Mouse (Mus musculus) midbrain, postnatal 0 days (tissue): ENCODE measurements at regions not wholly inside any gene's neighbourhood (a gene's known extent, or its start where the extent isn't known, plus 50 kb on each side); places are given as distances from the start of the nearest gene placed in this dataset.

Experiments used
- ATAC-seq: fragments of 200-750 bp; cut with Nextera tagmentation; 2 replicates; pipeline ENCODE4 v1.8.0; 2017; ENCODE audit warnings: moderate number of reproducible peaks, mild to moderate bottlenecking, moderate TSS enrichment, moderate library complexity; ENCODE audit not compliant: low FRiP score
- DNase-seq: peaks from one replicate; pipeline ENCODE4 v3.0.0-alpha.2; 2015; ENCODE audit warnings: low spot score
- H3K27ac ChIP-seq: fragments of 300-500 bp; sonication (generic); 2 replicates; pipeline ENCODE4 v1.5.1; 2014; ENCODE audit warnings: low read depth, mild to moderate bottlenecking, low read length, mixed read lengths
- H3K27me3 ChIP-seq: fragments of 300-500 bp; sonication (generic); 2 replicates; pipeline ENCODE4 v1.6.1; 2014; ENCODE audit warnings: low read length, control low read depth, mixed read lengths; ENCODE audit not compliant: insufficient read depth
- H3K36me3 ChIP-seq: fragments of 300-500 bp; sonication (generic); 2 replicates; pipeline ENCODE4 v1.6.1; 2014; ENCODE audit warnings: low read length, control low read depth, mixed read lengths; ENCODE audit not compliant: insufficient read depth
- H3K4me1 ChIP-seq: fragments of 300-500 bp; sonication (generic); 2 replicates; pipeline ENCODE4 v1.6.1; 2014; ENCODE audit warnings: mild to moderate bottlenecking, control low read depth, antibody characterized with exemption, low read length, mixed read lengths; ENCODE audit not compliant: insufficient read depth
- H3K4me2 ChIP-seq: fragments of 300-500 bp; sonication (generic); 2 replicates; pipeline ENCODE4 v1.6.1; 2014; ENCODE audit warnings: low read depth, mild to moderate bottlenecking, low read length, mixed read lengths; ENCODE audit not compliant: poor library complexity, severe bottlenecking
- H3K4me3 ChIP-seq: fragments of 300-500 bp; sonication (generic); 2 replicates; pipeline ENCODE4 v1.5.1; 2014; ENCODE audit warnings: low read depth, mild to moderate bottlenecking, low read length, moderate library complexity
- H3K9ac ChIP-seq: fragments of 300-500 bp; sonication (generic); replicated peaks from 2 replicates; pipeline ENCODE4 v1.6.1; 2014; ENCODE audit warnings: mild to moderate bottlenecking, low read length, moderate library complexity, mixed read lengths; ENCODE audit not compliant: poor library complexity, severe bottlenecking
- H3K9me3 ChIP-seq: fragments of 300-500 bp; sonication (generic); 2 replicates; pipeline ENCODE4 v1.6.1; 2016; ENCODE audit warnings: low read length, control low read depth
- CTCF ChIP-seq: IDR thresholded peaks from 2 replicates; pipeline ENCODE4 v1.5.1; 2016; ENCODE audit warnings: antibody characterized with exemption, mild to moderate bottlenecking
- WGBS: fragments of 180-500 bp; shearing (Covaris S2); extraction: QIAGEN DNeasy Blood & Tissue Kit; methylation state at CpG from one replicate; pipeline ENCODE4 v1.1.7; 2014; 5-methylcytosine and 5-hydroxymethylcytosine counted together

- ATAC-seq (no peak), DNase-seq (no peak)
These were observed 161.0 kb upstream of the Rfx3 start for GRCm38 (mm10) chr19:28171836-28172534.

GRCm38 (mm10) chr19:28167451-28168165 is 156.6 kb upstream of the Rfx3 start:
- 73% methylated on average over 12 of the region's 12 CpGs for WGBS
- H3K9me3 ChIP-seq = no peaks in the 10 kb centered on the region
- H3K27me3 ChIP-seq = no peaks in the 10 kb centered on the region
- ATAC-seq (no peak), DNase-seq (no peak)
- H3K36me3 ChIP-seq = no peaks in the 10 kb centered on the region
- no peak overlapping the region for H3K4me2 ChIP-seq
- no peak overlapping the region for H3K9ac ChIP-seq
- no peak overlapping the region for H3K4me3 ChIP-seq
- H3K4me1 ChIP-seq = no peaks in the 10 kb centered on the region
- TF ChIP-seq CTCF = no peak
- H3K27ac ChIP-seq = no peak overlapping the region

More at GRCm38 (mm10) chr19:28171836-28172534, 161.0 kb upstream of the Rfx3 start:
- no peak overlapping the region for H3K4me3 ChIP-seq
- H3K4me1 ChIP-seq = no peaks in the 10 kb centered on the region
- TF ChIP-seq CTCF = no peak
- no peaks in the 10 kb centered on the region for H3K36me3 ChIP-seq
- no peak overlapping the region for H3K4me2 ChIP-seq
- H3K9ac ChIP-seq = no peak overlapping the region
- H3K27ac ChIP-seq = no peak overlapping the region
- 69% methylated on average over 11 of the region's 11 CpGs for WGBS
- no peaks in the 10 kb centered on the region for H3K27me3 ChIP-seq
- H3K9me3 ChIP-seq = no peaks in the 10 kb centered on the region

GRCm38 (mm10) chr19:28166626-28167025 is 155.7 kb upstream of the Rfx3 start:
- H3K36me3 ChIP-seq = no peaks in the 10 kb centered on the region
- no peak overlapping the region for H3K4me2 ChIP-seq
- ATAC-seq (no peak), DNase-seq (no peak)
- no peak overlapping the region for H3K27ac ChIP-seq
- no peak overlapping the region for H3K9ac ChIP-seq
- no peaks in the 10 kb centered on the region for H3K4me1 ChIP-seq
- no peaks in the 10 kb centered on the region for H3K27me3 ChIP-seq
- no peak overlapping the region for H3K4me3 ChIP-seq
- no peaks in the 10 kb centered on the region for H3K9me3 ChIP-seq
- TF ChIP-seq CTCF = no peak
- WGBS = 91% methylated on average over 7 of the region's 7 CpGs

- WGBS = 31% methylated on average over 15 of the region's 15 CpGs
- H3K27ac ChIP-seq = no peak overlapping the region
- H3K4me2 ChIP-seq = peak overlapping the region; percentile 33
- H3K36me3 ChIP-seq = no peaks in the 10 kb centered on the region
- no peaks in the 10 kb centered on the region for H3K4me1 ChIP-seq
- ATAC-seq (peak; percentile 82), DNase-seq (peak; percentile 91)
- no peak overlapping the region for H3K9ac ChIP-seq
- no peaks in the 10 kb centered on the region for H3K27me3 ChIP-seq
- no peaks in the 10 kb centered on the region for H3K9me3 ChIP-seq
- TF ChIP-seq CTCF = peak; percentile 80
- H3K4me3 ChIP-seq = no peak overlapping the region
These were observed 155.0 kb upstream of the Rfx3 start for GRCm38 (mm10) chr19:28165901-28166361.

- no peaks in the 10 kb centered on the region for H3K36me3 ChIP-seq
- WGBS = 80% methylated on average over 6 of the region's 6 CpGs
- H3K9me3 ChIP-seq = no peaks in the 10 kb centered on the region
- H3K4me3 ChIP-seq = no peak overlapping the region
- H3K9ac ChIP-seq = no peak overlapping the region
- H3K4me2 ChIP-seq = no peak overlapping the region
- DNase-seq (no peak), ATAC-seq (no peak)
- no peaks in the 10 kb centered on the region for H3K27me3 ChIP-seq
- H3K27ac ChIP-seq = no peak overlapping the region
- no peaks in the 10 kb centered on the region for H3K4me1 ChIP-seq
- TF ChIP-seq CTCF = no peak
These were observed 152.2 kb upstream of the Rfx3 start for GRCm38 (mm10) chr19:28163195-28163594.

GRCm38 (mm10) chr19:28160582-28160981 is 149.6 kb upstream of the Rfx3 start:
- Histone ChIP-seq H3K9me3 (no peaks in the 10 kb centered on the region), H3K27me3 (no peaks in the 10 kb centered on the region), H3K9ac (no peak overlapping the region), H3K4me3 (no peak overlapping the region), H3K27ac (no peak overlapping the region), H3K4me2 (no peak overlapping the region), H3K36me3 (no peaks in the 10 kb centered on the region), H3K4me1 (no peaks in the 10 kb centered on the region)
- DNase-seq (no peak), ATAC-seq (no peak)
- TF ChIP-seq CTCF = peak; percentile 48; the same call in 1 of the 2 replicates
- WGBS = 79% methylated on average over 4 of the region's 4 CpGs
